Mouse (Mus musculus) liver, postnatal 0 days (tissue): ENCODE measurements at regions not wholly inside any gene's neighbourhood (a gene's known extent, or its start where the extent isn't known, plus 50 kb on each side); places are given as distances from the start of the nearest gene placed in this dataset.

Experiments
- CTCF ChIP-seq: sonication (generic); IDR thresholded peaks from 2 replicates; pipeline ENCODE4 v1.5.1; 2016; ENCODE audit warnings: antibody characterized with exemption, low read depth
- EP300 ChIP-seq: IDR thresholded peaks from 2 replicates; pipeline ENCODE4 v1.6.1; 2016; ENCODE audit warnings: antibody characterized with exemption, low read depth, mild to moderate bottlenecking

- TF ChIP-seq CTCF (no peak), EP300 (no peak)
Observed at GRCm38 (mm10) chr4:32179707-32180241, 58.8 kb upstream of the Bach2 start.
